Mouse (Mus musculus) macrophage (primary cell): Measurements from ENCODE around the gene Olfr1310. TPM values are rescaled to one million over a fixed set of nuclear protein-coding genes. Genes with fewer than 3 reads are reported as not detected.
"Not testable (repeated sequence)": the region's sequence is repeated elsewhere in the genome, so short reads cannot be mapped to it uniquely, and the experiment has no call there.

ENCODE experiments used
- H3K27ac ChIP-seq: fragments of 350-480 bp; formaldehyde crosslinking; 2 replicates; pipeline ENCODE4 v1.9.0; 2021
- H3K36me3 ChIP-seq: fragments of 350-480 bp; formaldehyde crosslinking; 2 replicates; pipeline ENCODE4 v1.9.0; 2021; ENCODE audit errors: inconsistent target
- H3K4me3 ChIP-seq: fragments of 350-480 bp; formaldehyde crosslinking; 2 replicates; pipeline ENCODE4 v1.9.0; 2021; ENCODE audit errors: inconsistent target
- H3K79me2 ChIP-seq: fragments of 350-480 bp; formaldehyde crosslinking; 2 replicates; pipeline ENCODE4 v1.9.0; 2021; ENCODE audit errors: inconsistent target
- WGBS: methylation state at CpG from one replicate; pipeline ENCODE4 v1.1.7; 2026; ENCODE audit warnings: inconsistent platforms; ENCODE audit not compliant: missing documents; 5-methylcytosine and 5-hydroxymethylcytosine counted together
- polyA plus RNA-seq: library from polyadenylated mRNA; stranded (reverse); fragments of 250-400 nt; gene quantifications from 3 replicates; pipeline ENCODE4 v1.2.4, GENCODE M21; 2018; ENCODE audit warnings: inconsistent platforms
- total RNA-seq, 78 experiments: library from RNA; depleted of rRNA; stranded (reverse); fragments of 250-400 nt; gene quantifications; 1 replicate in 9 of 78; 2 replicates in 24 of 78; 3 replicates in 43 of 78; 4 replicates in 2 of 78; pipeline ENCODE4 v1.2.4; 2018; ENCODE audit warnings: inconsistent platforms in 56 of 78

Olfr1310 gene
- not detected for total RNA-seq (2018; cell fraction: chromatin; rRNA removed)
- total RNA-seq (2018; cell fraction: cytosol; rRNA removed): not detected
- not detected for total RNA-seq (2018; cell fraction: nucleus; rRNA removed)
- not detected in 3 replicates for polyA plus RNA-seq

GRCm38 (mm10) chr2:112012608-112013007 is at the start of gene Olfr1310:
Olfr1310 (minus strand) TSS chr2:112012708.
- no peak within 1 kb of the TSS for H3K4me3 ChIP-seq
- H3K27ac ChIP-seq: no peak within 1 kb of the TSS
- no peaks in the 10 kb centered on the region for H3K36me3 ChIP-seq
- H3K79me2 ChIP-seq: no peaks in the 10 kb centered on the region

GRCm38 (mm10) chr2:112050138-112050537 is 37.6 kb upstream of the Olfr1310 start, which contains the start of gene Olfr1312:
Olfr1312 (minus strand) TSS chr2:112050238.
- WGBS: 21% methylated on average over 1 of the region's 1 CpGs
- Histone ChIP-seq H3K4me3 (no peak within 1 kb of the TSS), H3K36me3 (no peaks in the 10 kb centered on the region), H3K79me2 (no peaks in the 10 kb centered on the region), H3K27ac (no peak within 1 kb of the TSS)

- 43% methylated on average over 6 of the region's 6 CpGs for WGBS
- H3K4me3 ChIP-seq, H3K27ac ChIP-seq: not testable (repeated sequence)
Observed at GRCm38 (mm10) chr2:112026971-112027370, 14.5 kb upstream of the Olfr1310 start.

GRCm38 (mm10) chr2:112024312-112024711 is 11.8 kb upstream of the Olfr1310 start, which contains the start of gene Olfr1311:
Olfr1311 (minus strand) TSS chr2:112024412.
- Histone ChIP-seq H3K79me2 (no peaks in the 10 kb centered on the region), H3K36me3 (no peaks in the 10 kb centered on the region), H3K4me3 (no peak within 1 kb of the TSS), H3K27ac (no peak within 1 kb of the TSS)
- 60% methylated on average over 1 of the region's 2 CpGs for WGBS

More at GRCm38 (mm10) chr2:112026971-112027370, 14.5 kb upstream of the Olfr1310 start:
- not testable (repeated sequence) for H3K79me2 ChIP-seq, H3K36me3 ChIP-seq

GRCm38 (mm10) chr2:112014900-112015299 is 2.4 kb upstream of the Olfr1310 start:
- Histone ChIP-seq H3K79me2 (no peaks in the 10 kb centered on the region), H3K4me3 (no peak overlapping the region), H3K36me3 (no peaks in the 10 kb centered on the region), H3K27ac (no peak overlapping the region)
- WGBS: 86% methylated on average over 3 of the region's 3 CpGs

- no peaks in the 10 kb centered on the region for H3K79me2 ChIP-seq
- WGBS: 25% methylated on average over 1 of the region's 1 CpGs
- no peak within 1 kb of the TSS for H3K4me3 ChIP-seq
- no peaks in the 10 kb centered on the region for H3K36me3 ChIP-seq
- no peak within 1 kb of the TSS for H3K27ac ChIP-seq
Observed at GRCm38 (mm10) chr2:111990181-111990580, 22.3 kb downstream of the Olfr1310 start, which contains the start of gene Olfr1309. Olfr1309 (minus strand) TSS chr2:111990281.

- Histone ChIP-seq H3K79me2 (no peaks in the 10 kb centered on the region), H3K36me3 (no peaks in the 10 kb centered on the region), H3K27ac (no peak within 1 kb of the TSS), H3K4me3 (no peak within 1 kb of the TSS)
- 40% methylated on average over 1 of the region's 1 CpGs for WGBS
Observed at GRCm38 (mm10) chr2:111964844-111965243, 47.7 kb downstream of the Olfr1310 start, which contains the start of gene Olfr1308. Olfr1308 (minus strand) TSS chr2:111964944.

Other genes starting within 250 kb of the Olfr1310 start
- not detected in 3 replicates for gene Olfr1302, start 235.3 kb downstream of the Olfr1310 start, polyA plus RNA-seq
- gene Olfr1303, start 192.4 kb downstream of the Olfr1310 start, polyA plus RNA-seq: not detected in 3 replicates
- gene Olfr1305, start 135.6 kb downstream of the Olfr1310 start, polyA plus RNA-seq: not detected in 3 replicates
- not detected in 3 replicates for gene Olfr1306, start 96.4 kb downstream of the Olfr1310 start, polyA plus RNA-seq
- not detected in 3 replicates for gene Olfr1307, start 63.3 kb downstream of the Olfr1310 start, polyA plus RNA-seq
- gene Olfr1308, start 47.8 kb downstream of the Olfr1310 start, polyA plus RNA-seq: not detected in 3 replicates
- gene Olfr1309, start 22.4 kb downstream of the Olfr1310 start, polyA plus RNA-seq: not detected in 3 replicates
- not detected in 3 replicates for gene Olfr1311, start 11.7 kb upstream of the Olfr1310 start, polyA plus RNA-seq
- gene Olfr1312, start 37.5 kb upstream of the Olfr1310 start, polyA plus RNA-seq: not detected in 3 replicates
- not detected in 3 replicates for gene Olfr1313, start 65.1 kb upstream of the Olfr1310 start, polyA plus RNA-seq
- not detected in 3 replicates for gene Olfr1314, start 84.1 kb upstream of the Olfr1310 start, polyA plus RNA-seq
- not detected in 3 replicates for gene Olfr1315-ps1, start 102.7 kb upstream of the Olfr1310 start, polyA plus RNA-seq
- not detected in 3 replicates for gene Olfr1316, start 122.3 kb upstream of the Olfr1310 start, polyA plus RNA-seq
- gene Olfr1317, start 127.6 kb upstream of the Olfr1310 start, polyA plus RNA-seq: not detected in 3 replicates
- gene Olfr1318, start 141.5 kb upstream of the Olfr1310 start, polyA plus RNA-seq: not detected in 3 replicates
- gene Lpcat4, start 226.8 kb upstream of the Olfr1310 start, polyA plus RNA-seq: 1.1 to 3.9 TPM (median 1.3 TPM) in 3 replicates
- gene Nutm1, start 246.6 kb upstream of the Olfr1310 start, polyA plus RNA-seq: not detected in 3 replicates
- 25.1 to 47.5 TPM (median 39.2 TPM) in 3 replicates for gene Nop10, start 249.2 kb upstream of the Olfr1310 start, polyA plus RNA-seq